Mouse (Mus musculus): ENCODE measurements at regions not wholly inside any gene's neighbourhood (a gene's known extent, or its start where the extent isn't known, plus 50 kb on each side); places are given as distances from the start of the nearest gene placed in this dataset.

GRCm38 (mm10) chr5:50820674-50821073 lies 746.9 kb downstream of the Ppargc1a start:
- TF ChIP-seq POLR2A (IDR thresholded peaks at IDR 0.05; ENCODE audit: borderline replicate concordance, insufficient read depth, low read length), result no peak
- no peak for TF ChIP-seq CTCF (IDR thresholded peaks at IDR 0.05; ENCODE audit: borderline replicate concordance, insufficient read depth, low read depth, low read length)

Measured in cerebellum, adult 2 months (tissue).